Comparison of ENCODE assay signal across 9 mouse cellular contexts in genomic region chr7:44468644-44469285, GRCm38 (mm10). TPM values are rescaled to one million over a fixed set of nuclear protein-coding genes. Genes with fewer than 3 reads are reported as not detected.
DNase-seq lines count a peak whose midpoint lies in the region; ATAC-seq and TF ChIP-seq lines count a peak whose summit lies in the region.
"Had no signal": no experiment of that assay in that cellular context is flagged by ENCODE, and none has a peak within 500 bp of the region (broad histone marks: within the 10 kb centered on the region; RNA-seq: fewer than 3 reads in every experiment).

No protein-coding gene starts in this region.

- no peaks in the 10 kb centered on the region for H3K9me3 ChIP-seq in heart, embryonic 11.5 days (replicated peaks; ENCODE audit: control insufficient read depth, low read length)
- no peaks in the 10 kb centered on the region for H3K9me3 ChIP-seq in limb, embryonic 11.5 days (ENCODE audit: control insufficient read depth, low read length)

- peaks cover 7% of the 10 kb centered on the region for H3K27me3 ChIP-seq in heart, embryonic 11.5 days (ENCODE audit: control insufficient read depth, insufficient read depth, low read length)
- H3K27me3 ChIP-seq in C2C12 (ENCODE audit: control insufficient read depth, insufficient read depth, insufficient read length): peaks cover 10% of the 10 kb centered on the region
- H3K27me3 ChIP-seq in limb, embryonic 11.5 days (ENCODE audit: control insufficient read depth, insufficient read depth, low read length): peaks cover 5% of the 10 kb centered on the region

- peak overlapping the region; percentile 73 for H3ac ChIP-seq in C2C12 (ENCODE audit: control insufficient read depth, insufficient read length, low read depth)

- peaks cover 63% of the 10 kb centered on the region for H3K4me1 ChIP-seq in heart, embryonic 11.5 days (ENCODE audit: control insufficient read depth, insufficient read depth, low read length)
- H3K4me1 ChIP-seq in embryonic fibroblast, embryonic 13.5 days (ENCODE audit: control insufficient read depth, insufficient read depth, low read length): no peaks in the 10 kb centered on the region
- H3K4me1 ChIP-seq in limb, embryonic 11.5 days (ENCODE audit: control insufficient read depth, insufficient read depth, low read length): peaks cover 7% of the 10 kb centered on the region; the same call in 1 of the 2 replicates
- H3K4me1 ChIP-seq in olfactory bulb, adult 2 months (ENCODE audit: control insufficient read depth, insufficient read depth, low read length): peaks cover 44% of the 10 kb centered on the region

- no peak for TF ChIP-seq POLR2A in embryonic fibroblast, embryonic 13.5 days (IDR thresholded peaks at IDR 0.05; ENCODE audit: low read depth, low read length)
- no peak for TF ChIP-seq POLR2A in olfactory bulb, adult 2 months (IDR thresholded peaks at IDR 0.05; ENCODE audit: insufficient read depth, low read depth, low read length)

- H3K36me3 ChIP-seq in heart, embryonic 11.5 days (ENCODE audit: control insufficient read depth, insufficient read depth, low read length): no peaks in the 10 kb centered on the region
- no peaks in the 10 kb centered on the region for H3K36me3 ChIP-seq in C2C12 (ENCODE audit: control insufficient read depth, insufficient read depth)
- H3K36me3 ChIP-seq in limb, embryonic 11.5 days (ENCODE audit: control insufficient read depth, insufficient read depth, low read length): no peaks in the 10 kb centered on the region

- peak overlapping the region; percentile 55 for H3K4me3 ChIP-seq in heart, embryonic 11.5 days (ENCODE audit: low read depth, low read length)
- peak overlapping the region; percentile 63 for H3K4me3 ChIP-seq in C2C12 (ENCODE audit: insufficient read depth, poor library complexity, severe bottlenecking)
- peak overlapping the region; percentile 76 for H3K4me3 ChIP-seq in embryonic fibroblast, embryonic 13.5 days (ENCODE audit: insufficient read depth, low read length)
- H3K4me3 ChIP-seq in limb, embryonic 11.5 days (ENCODE audit: low read depth, low read length): peak overlapping the region; percentile 63
- peak overlapping the region; percentile 72 for H3K4me3 ChIP-seq in olfactory bulb, adult 2 months (ENCODE audit: insufficient read depth, low read depth, low read length)

- ATAC-seq in heart, embryonic 11.5 days (replicated peaks; ENCODE audit: insufficient number of reproducible peaks, low FRiP score, low TSS enrichment): no peak
- ATAC-seq in limb, embryonic 11.5 days (ENCODE audit: insufficient number of reproducible peaks, low FRiP score, low TSS enrichment, low read depth): no peak

- H3K27ac ChIP-seq in heart, embryonic 11.5 days (ENCODE audit: low read depth, low read length): peak overlapping the region; percentile 100
- H3K27ac ChIP-seq in embryonic fibroblast, embryonic 13.5 days (ENCODE audit: insufficient read depth, low read length): no peak overlapping the region
- H3K27ac ChIP-seq in limb, embryonic 11.5 days (replicated peaks; ENCODE audit: low read depth, low read length): no peak overlapping the region
- 0 out of 2 replicates have a peak overlapping the region, but pooled peaks have one; percentile 71 for H3K27ac ChIP-seq in olfactory bulb, adult 2 months (ENCODE audit: insufficient read depth, low read depth, low read length)

- H3K79me2 ChIP-seq in C2C12 (ENCODE audit: control insufficient read depth, insufficient read depth): no peaks in the 10 kb centered on the region

- H3K4me2 ChIP-seq in heart, embryonic 11.5 days: peak overlapping the region; percentile 84
- H3K4me2 ChIP-seq in limb, embryonic 11.5 days (ENCODE audit: low read depth, severe bottlenecking): peak overlapping the region; percentile 64

- DNase-seq in heart, postnatal 14 days: no peak
- DNase-seq in limb, embryonic 11.5 days (ENCODE audit: low spot score): no peak
- no peak for DNase-seq in frontal cortex, postnatal 36 days (ENCODE audit: low spot score in 2 of 2)
- DNase-seq in natural killer cell, adult 2 months (ENCODE audit: low spot score in 2 of 2): no peak

- no peak for TF ChIP-seq CTCF in C2C12 (IDR thresholded peaks at IDR 0.05; ENCODE audit: control insufficient read depth, insufficient read depth, insufficient read length)
- no peak for TF ChIP-seq CTCF in embryonic fibroblast, embryonic 13.5 days (IDR thresholded peaks at IDR 0.05; ENCODE audit: borderline replicate concordance, insufficient read depth, low read length)
- TF ChIP-seq CTCF in olfactory bulb, adult 2 months (IDR thresholded peaks at IDR 0.05; ENCODE audit: insufficient read depth, low read depth, low read length): no peak

- intact Hi-C loops in heart, postnatal 14 days (cut with DNase I): loop anchor here (5.0 kb wide), 1 partner anchor 96 kb away; no protein-coding TSS in a partner anchor

- H3K79me3 ChIP-seq in C2C12 (ENCODE audit: low read depth): no peaks in the 10 kb centered on the region

- 36% methylated on average over 15 of the region's 15 CpGs for WGBS in heart, embryonic 11.5 days (ENCODE audit: insufficient replicate concordance)
- 73% methylated on average over 15 of the region's 15 CpGs for WGBS in limb, embryonic 11.5 days
- WGBS in olfactory bulb, adult 2 months: 47% methylated on average over 15 of the region's 15 CpGs

- H3K9ac ChIP-seq in heart, embryonic 11.5 days (ENCODE audit: low read depth, low read length): peak overlapping the region; percentile 73
- peak overlapping the region; percentile 70; the same call in 1 of the 2 replicates for H3K9ac ChIP-seq in limb, embryonic 11.5 days (ENCODE audit: low read length)

TF ChIP-seq in C2C12, 6 proteins besides CTCF, POLR2A, EP300 and RAD21:
- no peak for TF ChIP-seq FOSL1 (IDR thresholded peaks at IDR 0.05; ENCODE audit: insufficient read depth, low read length, poor library complexity, severe bottlenecking)
- TF ChIP-seq CEBPB (IDR thresholded peaks at IDR 0.05; ENCODE audit: low read depth): no peak
- no peak for TF ChIP-seq MYOG (IDR thresholded peaks at IDR 0.05; ENCODE audit: control insufficient read depth, extremely low read depth, insufficient read length)
- TF ChIP-seq MYOD1 (IDR thresholded peaks at IDR 0.05; ENCODE audit: control insufficient read depth, insufficient read length, low read depth): no peak
- no peak for TF ChIP-seq USF1 (IDR thresholded peaks at IDR 0.05; ENCODE audit: low read depth)
- TF ChIP-seq MAX (IDR thresholded peaks at IDR 0.05): no peak
TF ChIP-seq in C2C12: peak in this region for 0.

RNA-seq across cellular contexts. Expression of gene Josd2, which starts 1.0 kb away (rescaled TPM):
- polyA plus RNA-seq in heart, embryonic 11.5 days (2014; fragmentation: Nextera tagmentation; extraction: Ambion mirVana): 169 and 181 TPM in 2 replicates
- 100 to 1,000 TPM; 105 to 111 TPM for total RNA-seq in heart, postnatal 14 days (2021)
- 77.5 TPM for polyA plus RNA-seq in C2C12 (2012; fragmentation: generic; extraction: Trizol)
- 53.0 and 53.9 TPM in 2 replicates for polyA plus RNA-seq in embryonic fibroblast, embryonic 13.5 days (2011; ENCODE audit: insufficient read length, low read depth, missing spikeins)
- 64.4 and 65.4 TPM in 2 replicates for polyA plus RNA-seq in limb, embryonic 11.5 days (2014; fragmentation: Nextera tagmentation; extraction: Ambion mirVana)
- polyA plus RNA-seq in olfactory bulb, adult 2 months (2012; ENCODE audit: insufficient read depth, insufficient read length, low replicate concordance, missing spikeins): not detected in 2 replicates

RNA-seq across cellular contexts. Expression of gene Aspdh, which starts 3.6 kb away (rescaled TPM):
- polyA plus RNA-seq in heart, embryonic 11.5 days (2014; fragmentation: Nextera tagmentation; extraction: Ambion mirVana): 1.3 and 1.5 TPM in 2 replicates
- 1 to 10 TPM in 1 of 2 experiments, under 1 TPM in 1; 1.00 to 1.1 TPM for total RNA-seq in heart, postnatal 14 days (2021)
- polyA plus RNA-seq in C2C12 (2012; fragmentation: generic; extraction: Trizol): not detected
- not detected in 2 replicates for polyA plus RNA-seq in embryonic fibroblast, embryonic 13.5 days (2011; ENCODE audit: insufficient read length, low read depth, missing spikeins)
- polyA plus RNA-seq in limb, embryonic 11.5 days (2014; fragmentation: Nextera tagmentation; extraction: Ambion mirVana): 0.60 TPM in 1 of 2 replicates, not detected in the other
- polyA plus RNA-seq in olfactory bulb, adult 2 months (2012; ENCODE audit: insufficient read depth, insufficient read length, low replicate concordance, missing spikeins): not detected in 2 replicates
- total RNA-seq: ES-E14 had no signal

RNA-seq across cellular contexts. Expression of gene Emc10, which starts 27.6 kb away (rescaled TPM):
- 75.1 and 87.1 TPM in 2 replicates for polyA plus RNA-seq in heart, embryonic 11.5 days (2014; fragmentation: Nextera tagmentation; extraction: Ambion mirVana)
- 10 to 100 TPM; 95.4 to 98.8 TPM for total RNA-seq in heart, postnatal 14 days (2021)
- polyA plus RNA-seq in C2C12 (2012; fragmentation: generic; extraction: Trizol): 93.5 TPM
- polyA plus RNA-seq in embryonic fibroblast, embryonic 13.5 days (2011; ENCODE audit: insufficient read length, low read depth, missing spikeins): 100 and 111 TPM in 2 replicates
- 83.0 and 85.8 TPM in 2 replicates for polyA plus RNA-seq in limb, embryonic 11.5 days (2014; fragmentation: Nextera tagmentation; extraction: Ambion mirVana)
- not detected in 2 replicates for polyA plus RNA-seq in olfactory bulb, adult 2 months (2012; ENCODE audit: insufficient read depth, insufficient read length, low replicate concordance, missing spikeins)

RNA-seq across cellular contexts. Expression of gene Fam71e1, which starts 27.6 kb away (rescaled TPM):
- 8.9 and 10.6 TPM in 2 replicates for polyA plus RNA-seq in heart, embryonic 11.5 days (2014; fragmentation: Nextera tagmentation; extraction: Ambion mirVana)
- 1 to 10 TPM; 5.3 to 6.5 TPM for total RNA-seq in heart, postnatal 14 days (2021)
- 0.95 TPM for polyA plus RNA-seq in C2C12 (2012; fragmentation: generic; extraction: Trizol)
- polyA plus RNA-seq in embryonic fibroblast, embryonic 13.5 days (2011; ENCODE audit: insufficient read length, low read depth, missing spikeins): 2.7 and 4.4 TPM in 2 replicates
- 13.2 and 15.0 TPM in 2 replicates for polyA plus RNA-seq in limb, embryonic 11.5 days (2014; fragmentation: Nextera tagmentation; extraction: Ambion mirVana)
- polyA plus RNA-seq in olfactory bulb, adult 2 months (2012; ENCODE audit: insufficient read depth, insufficient read length, low replicate concordance, missing spikeins): not detected in 2 replicates

RNA-seq across cellular contexts. Expression of gene Lrrc4b, which starts 39.9 kb away (rescaled TPM):
- polyA plus RNA-seq in heart, embryonic 11.5 days (2014; fragmentation: Nextera tagmentation; extraction: Ambion mirVana): 2.4 and 3.5 TPM in 2 replicates
- 10 to 100 TPM; 18.7 to 19.7 TPM for total RNA-seq in heart, postnatal 14 days (2021)
- polyA plus RNA-seq in C2C12 (2012; fragmentation: generic; extraction: Trizol): not detected
- 0.32 TPM in 1 of 2 replicates, not detected in the other for polyA plus RNA-seq in embryonic fibroblast, embryonic 13.5 days (2011; ENCODE audit: insufficient read length, low read depth, missing spikeins)
- polyA plus RNA-seq in limb, embryonic 11.5 days (2014; fragmentation: Nextera tagmentation; extraction: Ambion mirVana): 0.51 and 0.60 TPM in 2 replicates
- polyA plus RNA-seq in olfactory bulb, adult 2 months (2012; ENCODE audit: insufficient read depth, insufficient read length, low replicate concordance, missing spikeins): not detected in 2 replicates

Comparison
In these comparisons a context has a peak if more than half of its experiments do, and no peak if none do; other contexts are left out.
1. H3K27ac ChIP-seq: peak in heart, embryonic 11.5 days (single experiment) and olfactory bulb, adult 2 months (single experiment); none in embryonic fibroblast, embryonic 13.5 days (single experiment) and limb, embryonic 11.5 days (single experiment).
2. Peak in every context shown above with its lines, with median percentiles within 50 percentile points of each other: H3K4me3 ChIP-seq.